ENCODE assay signal across 27 mouse cellular contexts in genomic region chr11:98459860-98460259, GRCm38 (mm10). TPM values are rescaled to one million over a fixed set of nuclear protein-coding genes. Genes with fewer than 3 reads are reported as not detected.
DNase-seq lines count a peak whose midpoint lies in the region; ATAC-seq and TF ChIP-seq lines count a peak whose summit lies in the region.
"Had no signal": no experiment of that assay in that cellular context is flagged by ENCODE, and none has a peak within 500 bp of the region (broad histone marks: within the 10 kb centered on the region; RNA-seq: fewer than 3 reads in every experiment).

No protein-coding gene starts in this region.

- WGBS in liver, postnatal 0 days (ENCODE audit: insufficient replicate concordance): 72% methylated on average over 9 of the region's 9 CpGs
- WGBS in liver, embryonic 11.5 days: 79% methylated on average over 9 of the region's 9 CpGs
- 79% methylated on average over 9 of the region's 9 CpGs for WGBS in bone marrow, adult 2 months

- no peak overlapping the region for H3K4me3 ChIP-seq in liver, postnatal 0 days (ENCODE audit: low read depth, low read length)
- H3K4me3 ChIP-seq in liver, embryonic 11.5 days (ENCODE audit: low read depth, low read length): no peak overlapping the region
- H3K4me3 ChIP-seq in bone marrow, adult 2 months (replicated peaks; ENCODE audit: control insufficient read depth, low read depth, low read length): no peak overlapping the region
- H3K4me3 ChIP-seq: embryonic facial prominence, embryonic 12.5 days; embryonic facial prominence, embryonic 15.5 days; heart, adult 2 months; hindbrain, embryonic 10.5 days; hindbrain, embryonic 13.5 days; intestine, embryonic 15.5 days had no signal

- peak overlapping the region; percentile 23; the same call in 1 of the 2 replicates for H3K27ac ChIP-seq in liver, postnatal 0 days (ENCODE audit: low read depth)
- no peak overlapping the region for H3K27ac ChIP-seq in liver, embryonic 11.5 days (ENCODE audit: low read depth, low read length)
- peak overlapping the region; percentile 45 for H3K27ac ChIP-seq in bone marrow, adult 2 months (ENCODE audit: control insufficient read depth, insufficient read depth, low read depth, low read length, poor library complexity)
- H3K27ac ChIP-seq: embryonic facial prominence, embryonic 12.5 days; embryonic facial prominence, embryonic 15.5 days; heart, adult 2 months; hindbrain, embryonic 10.5 days; hindbrain, embryonic 13.5 days; intestine, embryonic 15.5 days had no signal

- no peak overlapping the region for H3K4me2 ChIP-seq in liver, postnatal 0 days (ENCODE audit: low read depth, low read length)
- H3K4me2 ChIP-seq in liver, embryonic 11.5 days: no peak overlapping the region
- H3K4me2 ChIP-seq: embryonic facial prominence, embryonic 12.5 days; embryonic facial prominence, embryonic 15.5 days; heart, embryonic 11.5 days; hindbrain, embryonic 13.5 days; intestine, embryonic 15.5 days had no signal

- H3K9ac ChIP-seq in liver, postnatal 0 days (replicated peaks): no peak overlapping the region
- H3K9ac ChIP-seq in liver, embryonic 11.5 days (ENCODE audit: low read depth, low read length): no peak overlapping the region
- H3K9ac ChIP-seq: embryonic facial prominence, embryonic 12.5 days; embryonic facial prominence, embryonic 15.5 days; forebrain, postnatal 0 days; hindbrain, embryonic 13.5 days; intestine, embryonic 15.5 days had no signal

- no peak for TF ChIP-seq CTCF in liver, postnatal 0 days (IDR thresholded peaks at IDR 0.05; ENCODE audit: low read depth)
- no peak for TF ChIP-seq CTCF in bone marrow, adult 2 months (IDR thresholded peaks at IDR 0.05; ENCODE audit: control insufficient read depth, insufficient read depth, low read length)

- TF ChIP-seq EP300 in liver, postnatal 0 days (IDR thresholded peaks at IDR 0.05; ENCODE audit: low read depth): no peak

- ATAC-seq in liver, postnatal 0 days: no peak
- ATAC-seq in liver, embryonic 11.5 days (replicated peaks; ENCODE audit: low FRiP score): no peak
- ATAC-seq: activated CD4-positive, CD25-positive, alpha-beta regulatory T cell, adult 4 months; CD4-positive, CD25-positive, alpha-beta regulatory T cell, adult 4 months; forebrain, embryonic 14.5 days; forebrain, postnatal 0 days; hindbrain, embryonic 16.5 days; intestine, embryonic 15.5 days had no signal

- DNase-seq in liver, postnatal 0 days: no peak
- no peak for DNase-seq in liver, embryonic 11.5 days (ENCODE audit: low spot score)
- DNase-seq in B cell, adult 2 months: peak; percentile 49 to 58
- DNase-seq in frontal cortex, postnatal 14 days (ENCODE audit: low spot score in 2 of 2): no peak
- no peak for DNase-seq in testis, postnatal 14 days (ENCODE audit: low spot score)
- DNase-seq: adrenal gland, adult 8-10 months; adrenal gland, postnatal 25 days; cerebellum, adult 18-20 months; cerebellum, postnatal 25 days; forebrain, postnatal 0 days; gastrocnemius, postnatal 10 days; gastrocnemius, postnatal 36 days; heart, postnatal 10 days; heart, postnatal 36 days had no signal

- peaks cover 19% of the 10 kb centered on the region for H3K27me3 ChIP-seq in liver, postnatal 0 days (ENCODE audit: insufficient read depth, low read length)
- H3K27me3 ChIP-seq in liver, embryonic 11.5 days (replicated peaks; ENCODE audit: control insufficient read depth, insufficient read depth, low read length): peaks cover 41% of the 10 kb centered on the region

- H3K4me1 ChIP-seq in liver, postnatal 0 days (ENCODE audit: insufficient read depth): peaks cover 10% of the 10 kb centered on the region
- peaks cover 11% of the 10 kb centered on the region; the same call in 1 of the 2 replicates for H3K4me1 ChIP-seq in liver, embryonic 11.5 days (replicated peaks; ENCODE audit: control insufficient read depth, insufficient read depth, low read length)
- H3K4me1 ChIP-seq in bone marrow, adult 2 months (ENCODE audit: control insufficient read depth, insufficient read depth, low read length): peaks cover 3% of the 10 kb centered on the region; the same call in 1 of the 2 replicates

- H3K36me3 ChIP-seq in liver, postnatal 0 days (replicated peaks; ENCODE audit: insufficient read depth, low read length): peaks cover 10% of the 10 kb centered on the region
- no peaks in the 10 kb centered on the region; the same call in 1 of the 2 replicates for H3K36me3 ChIP-seq in liver, embryonic 11.5 days (ENCODE audit: control insufficient read depth, insufficient read depth, low read length)
- H3K36me3 ChIP-seq: embryonic facial prominence, embryonic 12.5 days; embryonic facial prominence, embryonic 15.5 days; hindbrain, embryonic 13.5 days had no signal

- H3K9me3 ChIP-seq in liver, postnatal 0 days (ENCODE audit: low read length): no peaks in the 10 kb centered on the region
- H3K9me3 ChIP-seq in liver, embryonic 11.5 days (ENCODE audit: control insufficient read depth, low read length): no peaks in the 10 kb centered on the region
- H3K9me3 ChIP-seq: embryonic facial prominence, embryonic 12.5 days; embryonic facial prominence, embryonic 15.5 days; hindbrain, embryonic 10.5 days; hindbrain, embryonic 13.5 days; intestine, embryonic 15.5 days had no signal

- no peak for TF ChIP-seq POLR2A in bone marrow, adult 2 months (IDR thresholded peaks at IDR 0.05; ENCODE audit: borderline replicate concordance, control insufficient read depth, low read depth, low read length)

RNA-seq across cellular contexts. Expression of gene Grb7, which starts 13.7 kb away (rescaled TPM):
- polyA plus RNA-seq in liver, postnatal 0 days (2015; fragmentation: Nextera tagmentation; extraction: Ambion mirVana): 31.4 and 37.2 TPM in 2 replicates
- 33.2 and 34.1 TPM in 2 replicates for polyA plus RNA-seq in liver, embryonic 11.5 days (2014; fragmentation: Nextera tagmentation; extraction: Ambion mirVana)
- 0.85 TPM in 1 of 2 replicates, not detected in the other for polyA plus RNA-seq in bone marrow, adult 2 months (2011; ENCODE audit: insufficient read depth, insufficient read length, low replicate concordance, missing spikeins)
- polyA plus RNA-seq: C2C12 had no signal

RNA-seq across cellular contexts. Expression of gene Mien1, which starts 21.1 kb away (rescaled TPM):
- polyA plus RNA-seq in liver, postnatal 0 days (2015; fragmentation: Nextera tagmentation; extraction: Ambion mirVana): 83.8 and 89.4 TPM in 2 replicates
- polyA plus RNA-seq in liver, embryonic 11.5 days (2014; fragmentation: Nextera tagmentation; extraction: Ambion mirVana): 99.4 and 100 TPM in 2 replicates
- 25.3 and 33.9 TPM in 2 replicates for polyA plus RNA-seq in bone marrow, adult 2 months (2011; ENCODE audit: insufficient read depth, insufficient read length, low replicate concordance, missing spikeins)

RNA-seq across cellular contexts. Expression of gene Erbb2, which starts 47.6 kb away (rescaled TPM):
- 1.0 and 1.2 TPM in 2 replicates for polyA plus RNA-seq in liver, postnatal 0 days (2015; fragmentation: Nextera tagmentation; extraction: Ambion mirVana)
- polyA plus RNA-seq in liver, embryonic 11.5 days (2014; fragmentation: Nextera tagmentation; extraction: Ambion mirVana): 12.4 and 13.5 TPM in 2 replicates
- polyA plus RNA-seq in bone marrow, adult 2 months (2011; ENCODE audit: insufficient read depth, insufficient read length, low replicate concordance, missing spikeins): 0.97 and 2.4 TPM in 2 replicates

RNA-seq across cellular contexts. Expression of gene Pgap3, which starts 59.6 kb away (rescaled TPM):
- polyA plus RNA-seq in liver, postnatal 0 days (2015; fragmentation: Nextera tagmentation; extraction: Ambion mirVana): 2.5 and 3.0 TPM in 2 replicates
- 6.4 and 8.5 TPM in 2 replicates for polyA plus RNA-seq in liver, embryonic 11.5 days (2014; fragmentation: Nextera tagmentation; extraction: Ambion mirVana)
- polyA plus RNA-seq in bone marrow, adult 2 months (2011; ENCODE audit: insufficient read depth, insufficient read length, low replicate concordance, missing spikeins): 2.4 and 2.7 TPM in 2 replicates

Comparison
In these comparisons a context has a peak if more than half of its experiments do, and no peak if none do; other contexts are left out.
1. DNase-seq: peak in B cell, adult 2 months (2 of 2); none in liver, postnatal 0 days (single experiment), liver, embryonic 11.5 days (single experiment), frontal cortex, postnatal 14 days (0 of 2) and testis, postnatal 14 days (single experiment).
2. RNA of gene Grb7, which starts 13.7 kb away (polyA plus RNA-seq): 31.4 to 37.2 TPM in liver, postnatal 0 days and 33.2 to 34.1 TPM in liver, embryonic 11.5 days; 0.85 TPM in bone marrow, adult 2 months; every median in the first group is over 10 times any median in the second.